Comparison of ENCODE assay signal across 7 mouse cellular contexts in the genomic region with DNA sequence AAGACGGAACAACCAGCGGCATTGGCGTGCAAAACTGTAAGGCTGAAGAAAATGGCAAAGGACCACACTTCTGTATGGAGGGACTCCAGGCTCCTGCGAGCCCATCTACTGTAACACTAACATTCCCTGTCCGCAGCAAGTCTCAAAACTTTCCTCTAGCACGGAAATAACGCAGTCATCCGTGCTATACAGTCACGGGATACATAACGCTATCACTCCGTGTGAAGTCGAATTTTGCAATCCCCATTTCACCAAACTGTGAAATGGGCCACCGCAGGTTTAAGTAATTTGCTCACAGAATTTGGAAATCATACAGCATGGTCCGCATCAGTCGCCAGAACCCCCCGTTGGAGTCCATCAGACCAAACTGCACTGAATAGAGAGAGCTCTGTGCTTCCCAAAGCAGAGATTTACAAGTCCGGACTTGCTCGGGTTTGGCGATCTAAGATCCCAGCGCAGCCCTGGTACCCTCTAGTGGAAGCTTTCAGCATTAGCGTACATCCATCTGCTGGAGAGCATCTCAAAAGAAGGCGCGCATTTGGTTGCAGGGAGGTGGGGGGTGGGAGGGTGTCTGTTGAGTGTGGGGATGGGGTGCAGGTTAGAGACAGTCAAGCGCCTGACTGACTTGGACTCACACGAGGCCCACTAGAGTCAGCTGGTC. TPM values are rescaled to one million over a fixed set of nuclear protein-coding genes. Genes with fewer than 3 reads are reported as not detected.
DNase-seq lines count a peak whose midpoint lies in the region; ATAC-seq and TF ChIP-seq lines count a peak whose summit lies in the region.

No protein-coding gene starts in this region.

- ATAC-seq in granulocyte monocyte progenitor cell, adult 5-6 weeks (replicated peaks; ENCODE audit: poor library complexity, severe bottlenecking) = peak; percentile 81
- ATAC-seq in intestine, postnatal 0 days = peak; percentile 39
- peak; percentile 68 for ATAC-seq in midbrain, embryonic 12.5 days (ENCODE audit: low FRiP score, low read depth)

- peak overlapping the region; percentile 43 for H3K9ac ChIP-seq in intestine, postnatal 0 days (ENCODE audit: low read depth, low read length)
- H3K9ac ChIP-seq in midbrain, embryonic 12.5 days (replicated peaks) = peak overlapping the region; percentile 57

- peak overlapping the region; percentile 89 for H3K27ac ChIP-seq in intestine, postnatal 0 days (ENCODE audit: low read depth, low read length)
- H3K27ac ChIP-seq in limb, embryonic 10.5 days = peak overlapping the region; percentile 74
- 0 out of 2 replicates have a peak overlapping the region, but pooled peaks have one; percentile 25 for H3K27ac ChIP-seq in midbrain, embryonic 12.5 days (replicated peaks)

- TF ChIP-seq CTCF in intestine, postnatal 0 days (IDR thresholded peaks at IDR 0.05; ENCODE audit: low read depth) = peak; percentile 95

- H3K27me3 ChIP-seq in intestine, postnatal 0 days (replicated peaks; ENCODE audit: control insufficient read depth, insufficient read depth, low read length) = no peaks in the 10 kb centered on the region
- peaks cover 18% of the 10 kb centered on the region for H3K27me3 ChIP-seq in limb, embryonic 10.5 days (ENCODE audit: low read depth, poor library complexity, severe bottlenecking)
- H3K27me3 ChIP-seq in midbrain, embryonic 12.5 days = peaks cover 15% of the 10 kb centered on the region

- under 1% methylated on average over 25 of the region's 25 CpGs for WGBS in intestine, postnatal 0 days
- WGBS in limb, embryonic 10.5 days = under 1% methylated on average over 25 of the region's 25 CpGs
- WGBS in midbrain, embryonic 12.5 days = under 1% methylated on average over 25 of the region's 25 CpGs

- H3K4me3 ChIP-seq in intestine, postnatal 0 days (ENCODE audit: low read depth, low read length) = peak overlapping the region; percentile 41
- peak overlapping the region; percentile 53 for H3K4me3 ChIP-seq in limb, embryonic 10.5 days
- H3K4me3 ChIP-seq in midbrain, embryonic 12.5 days = peak overlapping the region; percentile 44

- no peaks in the 10 kb centered on the region for H3K36me3 ChIP-seq in intestine, postnatal 0 days (ENCODE audit: control insufficient read depth, insufficient read depth)
- H3K36me3 ChIP-seq in limb, embryonic 10.5 days = no peaks in the 10 kb centered on the region
- no peaks in the 10 kb centered on the region for H3K36me3 ChIP-seq in midbrain, embryonic 12.5 days

- no peaks in the 10 kb centered on the region for H3K4me1 ChIP-seq in intestine, postnatal 0 days (replicated peaks; ENCODE audit: control insufficient read depth, insufficient read depth, low read length)
- peaks cover 25% of the 10 kb centered on the region for H3K4me1 ChIP-seq in limb, embryonic 10.5 days
- H3K4me1 ChIP-seq in midbrain, embryonic 12.5 days = peaks cover 24% of the 10 kb centered on the region

- H3K4me2 ChIP-seq in intestine, postnatal 0 days (replicated peaks; ENCODE audit: low read depth) = peak overlapping the region; percentile 75
- H3K4me2 ChIP-seq in midbrain, embryonic 12.5 days (replicated peaks) = peak overlapping the region; percentile 69

- peak; percentile 51 to 57 for DNase-seq in adrenal gland, adult 18-20 months (ENCODE audit: low spot score in 2 of 2)
- DNase-seq in embryo, embryonic 11 days = peak; percentile 93
- peak; percentile 77 for DNase-seq in limb, embryonic 10.5 days (ENCODE audit: low spot score)
- DNase-seq in skeletal muscle tissue, adult 2 months (ENCODE audit: low read depth, low spot score) = peak; percentile 82

- no peaks in the 10 kb centered on the region for H3K9me3 ChIP-seq in intestine, postnatal 0 days (ENCODE audit: control insufficient read depth)
- no peaks in the 10 kb centered on the region for H3K9me3 ChIP-seq in limb, embryonic 10.5 days (replicated peaks)
- H3K9me3 ChIP-seq in midbrain, embryonic 12.5 days = no peaks in the 10 kb centered on the region

RNA-seq across cellular contexts. Expression of gene Mrpl45, which starts 5.5 kb away (rescaled TPM):
- total RNA-seq in adrenal gland, adult 18-20 months (2021) = 10 to 100 TPM; 29.7 to 40.0 TPM
- total RNA-seq in granulocyte monocyte progenitor cell, adult 5-6 weeks (2014; fragmentation: Nextera tagmentation) = 26.6 and 36.0 TPM in 2 replicates
- total RNA-seq in granulocyte monocyte progenitor cell, adult 5-6 weeks (2017) = 25.7 and 26.6 TPM in 2 replicates
- 40.2 and 40.5 TPM in 2 replicates for polyA plus RNA-seq in intestine, postnatal 0 days (2015; fragmentation: Nextera tagmentation; extraction: Ambion mirVana)
- 64.9 and 66.1 TPM in 2 replicates for polyA plus RNA-seq in limb, embryonic 10.5 days (2016; fragmentation: Nextera tagmentation; extraction: Ambion mirVana)
- 43.2 and 46.5 TPM in 2 replicates for polyA plus RNA-seq in midbrain, embryonic 12.5 days (2016; fragmentation: Nextera tagmentation; extraction: Ambion mirVana)

RNA-seq across cellular contexts. Expression of gene Npepps, which starts 29.6 kb away (rescaled TPM):
- 10 to 100 TPM; 72.7 to 88.5 TPM for total RNA-seq in adrenal gland, adult 18-20 months (2021)
- total RNA-seq in granulocyte monocyte progenitor cell, adult 5-6 weeks (2014; fragmentation: Nextera tagmentation) = 46.9 and 69.3 TPM in 2 replicates
- 21.6 and 31.3 TPM in 2 replicates for total RNA-seq in granulocyte monocyte progenitor cell, adult 5-6 weeks (2017)
- polyA plus RNA-seq in intestine, postnatal 0 days (2015; fragmentation: Nextera tagmentation; extraction: Ambion mirVana) = 41.9 and 54.7 TPM in 2 replicates
- polyA plus RNA-seq in limb, embryonic 10.5 days (2016; fragmentation: Nextera tagmentation; extraction: Ambion mirVana) = 61.6 and 70.5 TPM in 2 replicates
- polyA plus RNA-seq in midbrain, embryonic 12.5 days (2016; fragmentation: Nextera tagmentation; extraction: Ambion mirVana) = 134 and 144 TPM in 2 replicates

RNA-seq across cellular contexts. Expression of gene Gpr179, which starts 41.8 kb away (rescaled TPM):
- total RNA-seq in adrenal gland, adult 18-20 months (2021) = 1 to 10 TPM; 1.3 to 2.0 TPM
- 0.71 TPM in 1 of 2 replicates, not detected in the other for total RNA-seq in granulocyte monocyte progenitor cell, adult 5-6 weeks (2014; fragmentation: Nextera tagmentation)
- total RNA-seq in granulocyte monocyte progenitor cell, adult 5-6 weeks (2017) = 0.10 and 0.17 TPM in 2 replicates
- 0.07 and 0.20 TPM in 2 replicates for polyA plus RNA-seq in intestine, postnatal 0 days (2015; fragmentation: Nextera tagmentation; extraction: Ambion mirVana)
- 0.10 and 0.11 TPM in 2 replicates for polyA plus RNA-seq in limb, embryonic 10.5 days (2016; fragmentation: Nextera tagmentation; extraction: Ambion mirVana)
- polyA plus RNA-seq in midbrain, embryonic 12.5 days (2016; fragmentation: Nextera tagmentation; extraction: Ambion mirVana) = 0.13 and 0.18 TPM in 2 replicates

RNA-seq across cellular contexts. Expression of gene Socs7, which starts 52.3 kb away (rescaled TPM):
- 10 to 100 TPM; 21.1 to 22.2 TPM for total RNA-seq in adrenal gland, adult 18-20 months (2021)
- total RNA-seq in granulocyte monocyte progenitor cell, adult 5-6 weeks (2014; fragmentation: Nextera tagmentation) = 5.5 and 6.3 TPM in 2 replicates
- total RNA-seq in granulocyte monocyte progenitor cell, adult 5-6 weeks (2017) = 7.9 and 9.5 TPM in 2 replicates
- 2.4 and 2.5 TPM in 2 replicates for polyA plus RNA-seq in intestine, postnatal 0 days (2015; fragmentation: Nextera tagmentation; extraction: Ambion mirVana)
- 3.5 and 4.4 TPM in 2 replicates for polyA plus RNA-seq in limb, embryonic 10.5 days (2016; fragmentation: Nextera tagmentation; extraction: Ambion mirVana)
- polyA plus RNA-seq in midbrain, embryonic 12.5 days (2016; fragmentation: Nextera tagmentation; extraction: Ambion mirVana) = 9.3 and 9.4 TPM in 2 replicates

Comparison
In these comparisons a context has a peak if more than half of its experiments do, and no peak if none do; other contexts are left out.
1. Peak in every context shown above with its lines: DNase-seq, ATAC-seq, H3K4me3 ChIP-seq and H3K27ac ChIP-seq.
2. H3K27ac ChIP-seq: peak in every context shown above with its lines; median percentile 89 in intestine, postnatal 0 days; 74 in limb, embryonic 10.5 days; 25 in midbrain, embryonic 12.5 days.